Mouse (Mus musculus) spleen, postnatal 36 days (tissue): ENCODE data around the gene Mymx.

Experiments used
- DNase-seq, 2 experiments: peaks; one replicate each; pipeline ENCODE4 v3.0.0; 2022; ENCODE audit warnings: low spot score in 2 of 2, mixed read lengths in 1 of 2

Mymx gene

DNA sequence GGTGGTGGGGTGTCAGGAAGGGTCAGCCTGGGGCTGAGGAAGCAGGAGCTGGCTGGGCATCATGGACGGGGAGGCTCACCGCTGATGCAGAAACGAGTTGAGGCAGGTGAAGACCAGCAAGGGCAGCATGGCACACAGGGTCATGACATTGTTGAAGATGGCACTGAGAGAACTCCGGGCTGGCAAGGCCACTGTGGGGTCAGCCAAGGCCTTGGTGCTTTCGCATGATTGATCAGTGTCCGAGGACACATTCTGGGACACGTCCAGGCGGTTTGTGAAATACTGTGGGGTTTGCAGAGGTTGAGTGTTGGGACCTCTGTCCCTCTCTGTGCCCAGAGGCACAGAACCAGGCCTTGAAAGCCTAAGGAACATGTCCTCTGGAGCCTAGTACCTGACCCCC lies 12.1 kb downstream of the Mymx start:
- DNase-seq = no peak

- DNase-seq = no peak
Measured at GRCm38 (mm10) chr17:45589236-45589635, 12.7 kb downstream of the Mymx start.

DNA sequence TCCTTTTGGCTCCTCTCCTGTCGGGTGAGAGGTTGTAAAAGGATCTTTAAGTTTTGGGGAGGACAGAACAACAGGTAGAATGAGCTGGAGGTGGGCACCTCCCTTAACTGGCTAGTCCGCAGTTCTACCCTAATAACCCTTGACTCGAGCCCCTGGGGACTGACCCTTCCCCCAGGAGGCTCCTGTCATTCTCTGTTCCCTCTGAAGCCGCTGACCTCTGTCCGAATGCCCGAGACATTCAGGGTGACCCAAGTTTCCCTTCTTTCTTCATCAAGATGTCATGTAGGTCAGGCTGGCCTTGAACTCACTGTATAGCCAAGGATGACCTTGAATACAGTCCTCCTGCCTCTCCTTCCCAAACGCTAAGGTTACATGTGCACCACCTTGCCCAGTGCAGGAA lies 13.5 kb downstream of the Mymx start:
- no peak for DNase-seq

GRCm38 (mm10) chr17:45586449-45586837 lies 15.5 kb downstream of the Mymx start:
- no peak for DNase-seq

DNA sequence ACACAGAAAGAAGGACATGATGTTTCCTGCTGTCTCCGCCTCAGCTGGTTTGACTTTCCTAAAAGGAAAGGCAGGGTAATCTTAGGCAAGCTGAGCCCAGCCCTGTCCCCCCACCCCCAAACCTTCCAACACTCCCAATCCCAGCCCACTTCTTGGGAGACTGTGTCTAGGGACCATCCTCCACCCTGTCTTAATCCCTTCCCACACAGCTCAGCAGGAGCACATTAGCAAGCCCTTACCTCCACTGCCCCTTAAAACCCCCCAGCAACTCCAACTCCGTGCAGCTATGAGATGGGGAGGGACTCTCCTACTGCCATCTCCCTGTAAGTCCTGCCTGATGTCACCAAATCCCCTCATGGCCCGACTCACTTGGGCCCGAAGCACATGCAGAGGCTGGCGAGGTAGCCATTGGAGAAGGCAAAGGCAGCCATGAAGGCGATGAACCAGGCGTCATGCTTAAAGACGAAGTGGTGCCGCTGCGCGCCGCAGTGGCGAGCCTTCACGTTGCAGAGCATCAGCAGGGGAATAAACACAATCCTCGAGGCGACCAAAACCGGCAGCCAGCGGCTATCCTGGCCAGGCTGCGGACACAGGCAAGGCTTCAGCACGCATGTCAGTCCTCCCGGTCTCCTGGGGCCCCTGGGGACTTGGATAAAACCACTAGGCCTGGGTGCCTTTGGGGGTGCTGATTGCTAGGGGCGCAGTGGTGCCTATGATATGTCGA lies 16.0 kb downstream of the Mymx start:
- no peak for DNase-seq

DNA sequence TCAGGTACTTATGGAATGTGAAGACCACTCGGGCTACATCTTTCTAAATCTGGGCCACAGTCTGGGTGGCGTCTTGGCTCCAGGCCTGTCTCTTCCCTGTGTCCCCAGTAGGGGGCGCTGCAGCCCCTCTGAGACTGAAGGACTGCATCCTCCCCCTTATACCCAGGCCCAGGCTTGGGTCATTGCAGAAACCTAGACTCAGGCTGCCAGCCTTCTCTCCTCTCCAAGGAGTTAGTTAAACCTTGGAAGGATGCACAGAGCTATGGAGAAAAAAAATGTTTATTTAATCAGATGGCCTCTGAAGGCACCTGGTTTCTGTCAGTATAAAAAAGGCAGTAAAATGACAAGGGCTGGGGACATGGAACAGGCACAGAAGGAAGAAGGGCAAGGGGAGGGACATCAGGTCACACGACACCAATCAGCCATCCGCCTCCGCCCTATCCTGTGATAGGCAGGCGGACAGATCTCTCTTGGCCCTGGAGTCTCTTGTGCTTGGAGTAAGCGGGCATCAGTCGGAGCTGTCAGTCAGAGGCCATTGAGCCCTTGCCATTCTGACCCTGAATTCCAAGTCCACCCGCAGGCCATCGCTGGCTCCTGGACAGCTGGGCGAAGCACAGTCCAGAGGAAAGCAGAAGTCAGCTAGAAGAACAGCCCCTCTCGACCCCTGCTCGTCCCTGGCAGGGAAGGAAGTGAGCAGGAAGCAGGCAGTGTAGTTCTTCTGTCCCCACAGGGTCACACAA lies 16.8 kb downstream of the Mymx start:
- peak; percentile 51 to 66 for DNase-seq

DNA sequence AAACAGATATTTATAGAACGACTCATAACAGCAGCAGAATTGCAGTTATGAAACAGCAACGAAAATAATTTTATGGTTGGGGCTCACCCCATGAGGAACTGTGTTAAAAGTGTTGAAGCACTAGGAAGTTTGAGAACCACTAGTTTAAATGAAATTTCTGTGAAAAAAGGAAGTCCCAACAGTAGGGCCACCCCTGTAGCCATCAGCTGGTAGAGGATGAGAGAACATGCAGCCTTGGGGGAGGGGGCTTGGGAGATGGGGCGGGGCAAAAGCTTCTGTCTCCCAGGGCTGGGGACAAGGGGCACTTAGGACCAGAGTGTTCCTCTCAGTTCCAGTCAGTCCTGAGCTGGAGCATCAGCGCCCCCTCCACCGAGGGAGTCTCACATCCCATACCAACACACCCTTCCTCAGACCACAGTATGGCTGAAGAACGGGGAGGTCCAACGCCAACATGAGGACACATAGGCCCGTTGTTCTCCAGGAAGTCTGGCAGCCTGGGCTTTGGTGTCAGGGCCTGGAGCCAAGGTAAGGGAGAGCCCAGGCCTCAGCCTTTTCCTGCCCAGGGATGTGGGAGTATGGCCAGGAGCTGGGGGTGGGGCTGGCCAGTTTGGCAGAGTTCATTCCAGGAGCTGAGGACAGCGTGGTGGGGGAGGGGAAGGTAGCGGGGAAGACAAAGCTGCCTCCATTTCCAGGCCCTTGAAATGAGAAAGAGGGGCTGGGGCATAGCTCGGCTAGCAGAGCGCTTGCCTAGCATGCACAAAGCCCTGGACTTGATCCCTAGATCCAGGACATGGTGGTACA lies 17.6 kb downstream of the Mymx start:
- no peak for DNase-seq

DNA sequence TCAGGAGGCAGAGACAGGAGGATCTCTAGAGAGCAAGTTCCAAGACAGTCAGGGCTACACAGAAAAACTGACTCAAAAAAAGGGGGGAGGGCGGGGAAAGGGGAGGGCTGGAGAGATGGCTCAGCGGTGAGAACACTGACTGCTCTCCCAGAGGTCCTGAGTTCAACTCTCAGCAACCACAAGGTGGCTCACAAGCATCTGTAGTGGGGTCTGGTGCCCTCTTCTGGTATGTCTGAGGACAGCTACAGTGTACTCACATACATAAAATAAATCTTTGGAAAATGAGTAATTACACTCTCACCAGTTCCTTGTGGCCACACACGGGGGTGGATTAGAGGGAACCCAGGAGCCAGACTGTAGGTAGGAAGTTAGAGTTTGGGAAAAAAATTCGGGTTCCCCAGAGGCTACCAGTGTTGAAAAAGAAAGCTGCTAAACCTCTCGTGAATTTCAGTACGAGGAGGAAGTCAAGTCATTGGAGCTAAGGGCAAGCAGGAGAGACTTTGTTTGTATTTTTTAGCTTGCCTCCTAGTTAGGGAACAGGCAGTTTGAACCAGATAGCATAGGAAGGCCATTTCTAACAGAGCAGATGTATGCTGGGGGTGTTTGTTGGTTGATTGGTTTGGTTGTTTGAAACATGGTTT lies 19.1 kb downstream of the Mymx start:
- peak; percentile 40 to 49 for DNase-seq

- peak in 1 of 2 experiments; percentile 42 for DNase-seq
Measured at GRCm38 (mm10) chr17:45582188-45582587, 19.7 kb downstream of the Mymx start.

GRCm38 (mm10) chr17:45581567-45581983 lies 20.3 kb downstream of the Mymx start:
- DNase-seq = peak; percentile 55 to 74

GRCm38 (mm10) chr17:45580958-45581477 lies 20.9 kb downstream of the Mymx start:
- no peak for DNase-seq

- no peak for DNase-seq
Measured at GRCm38 (mm10) chr17:45579554-45579953, 22.3 kb downstream of the Mymx start.

DNA sequence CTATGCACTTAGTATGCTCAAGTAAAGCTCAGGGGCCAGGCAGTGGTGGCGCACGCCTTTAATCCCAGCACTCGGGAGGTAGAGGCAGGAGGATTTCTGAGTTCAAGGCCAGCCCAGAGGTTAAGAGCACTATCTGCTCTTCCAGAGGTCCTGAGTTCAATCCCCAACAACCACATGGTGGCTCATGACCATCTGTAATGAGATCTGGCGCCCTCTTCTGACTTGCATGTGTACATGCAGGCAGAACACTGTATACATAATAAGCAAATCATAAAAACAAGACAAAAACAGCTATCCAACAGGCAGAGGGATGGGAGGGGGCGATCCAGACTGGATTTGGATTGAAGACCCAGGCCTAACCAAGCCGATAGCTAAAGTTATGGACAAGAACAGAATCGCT lies 23.1 kb downstream of the Mymx start:
- DNase-seq = no peak

DNA sequence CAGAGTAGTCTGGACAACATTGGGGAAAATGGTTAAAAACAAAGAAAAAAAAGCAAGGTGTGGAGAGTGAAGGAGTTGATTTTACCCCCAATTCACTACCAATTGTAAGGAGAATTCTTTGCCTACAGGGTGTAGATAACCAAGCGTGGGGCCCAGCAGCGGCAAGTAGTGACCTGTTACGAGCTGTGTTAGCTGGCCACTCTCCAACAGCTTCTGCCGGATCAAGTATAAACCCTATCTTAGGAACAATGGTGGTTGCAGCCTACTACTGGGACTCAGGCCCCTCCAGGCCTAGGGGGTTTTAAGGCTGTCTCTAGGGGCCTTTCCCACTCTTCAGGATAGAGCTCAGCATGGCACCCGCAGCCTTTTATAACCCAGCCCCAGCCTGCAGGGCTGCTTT lies 23.7 kb downstream of the Mymx start:
- no peak for DNase-seq

GRCm38 (mm10) chr17:45575123-45575897 lies 26.6 kb downstream of the Mymx start:
- no peak for DNase-seq

DNA sequence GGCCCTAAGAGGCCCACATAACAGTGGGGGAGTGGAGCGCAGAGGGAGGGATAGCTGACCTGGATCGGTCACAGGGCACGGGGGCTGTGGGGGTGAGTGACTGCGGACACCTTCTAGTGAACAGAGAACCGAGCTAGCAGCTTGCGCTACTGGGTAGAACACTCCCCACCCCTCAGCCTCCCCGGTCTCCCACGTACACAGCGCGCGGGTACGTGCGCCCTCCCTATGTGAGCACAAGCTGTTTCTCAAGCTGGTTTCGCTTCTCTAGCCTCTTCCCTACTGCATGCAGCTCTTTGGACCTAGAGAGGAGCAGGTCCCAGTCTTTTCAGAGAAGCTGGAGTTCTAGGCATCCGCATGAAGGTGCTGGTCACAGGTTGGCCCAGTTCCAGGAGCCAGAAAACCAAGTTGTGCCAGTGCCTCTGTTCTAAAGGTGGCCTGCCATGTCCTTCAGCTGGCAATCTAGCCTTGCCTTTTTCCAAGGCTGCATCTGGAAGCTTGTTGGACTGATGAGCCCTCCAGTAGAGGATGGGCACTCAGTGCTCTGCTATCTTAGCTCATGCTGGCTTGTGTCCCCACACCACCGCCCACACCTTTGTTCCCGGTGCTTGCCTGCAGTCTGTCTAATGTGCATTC lies 27.7 kb downstream of the Mymx start:
- DNase-seq = peak; percentile 80 to 82

- peak; percentile 94 to 95 for DNase-seq
Measured at GRCm38 (mm10) chr17:45573780-45574123, 28.1 kb downstream of the Mymx start.

GRCm38 (mm10) chr17:45573087-45573779 lies 28.7 kb downstream of the Mymx start, which contains the start of gene Hsp90ab1:
TSS of gene Hsp90ab1 (minus strand) at chr17:45573271.
- DNase-seq = peak; percentile 98
